Mouse (Mus musculus) hindbrain, embryonic 11.5 days (tissue): ENCODE results near the gene Atp6v1e2. TPM values are rescaled to one million over a fixed set of nuclear protein-coding genes. Genes with fewer than 3 reads are reported as not detected.

ENCODE experiments used
- ATAC-seq: fragments of 200-750 bp; cut with Nextera tagmentation; 2 replicates; pipeline ENCODE4 v1.8.0; 2017; ENCODE audit warnings: mild to moderate bottlenecking, moderate TSS enrichment, moderate library complexity; ENCODE audit not compliant: low FRiP score
- DNase-seq: peaks from one replicate; pipeline ENCODE4 v3.0.0-alpha.2; 2015; ENCODE audit warnings: low spot score
- H3K27ac ChIP-seq: fragments of 300-500 bp; sonication (generic); 2 replicates; pipeline ENCODE4 v1.5.1; 2014; ENCODE audit warnings: mild to moderate bottlenecking, low read depth, low read length
- H3K27me3 ChIP-seq: fragments of 300-500 bp; sonication (generic); 2 replicates; pipeline ENCODE4 v1.6.1; 2014; ENCODE audit warnings: mild to moderate bottlenecking, low read length, moderate library complexity, mixed read lengths; ENCODE audit not compliant: control insufficient read depth, insufficient read depth
- H3K36me3 ChIP-seq: fragments of 300-500 bp; sonication (generic); 2 replicates; pipeline ENCODE4 v1.6.1; 2014; ENCODE audit warnings: mild to moderate bottlenecking, low read length, moderate library complexity, mixed read lengths; ENCODE audit not compliant: control insufficient read depth, insufficient read depth
- H3K4me1 ChIP-seq: fragments of 300-500 bp; sonication (generic); replicated peaks from 2 replicates; pipeline ENCODE4 v1.6.1; 2014; ENCODE audit warnings: low read length, mixed read lengths; ENCODE audit not compliant: control insufficient read depth, insufficient read depth
- H3K4me2 ChIP-seq: fragments of 300-500 bp; sonication (generic); replicated peaks from 2 replicates; pipeline ENCODE4 v1.6.1; 2014; ENCODE audit warnings: mild to moderate bottlenecking, low read depth, low read length
- H3K4me3 ChIP-seq: fragments of 300-500 bp; sonication (generic); 2 replicates; pipeline ENCODE4 v1.5.1; 2014; ENCODE audit warnings: low read depth, low read length
- H3K9ac ChIP-seq: fragments of 300-500 bp; sonication (generic); 2 replicates; pipeline ENCODE4 v1.6.1; 2014; ENCODE audit warnings: low read depth, low read length
- H3K9me3 ChIP-seq: fragments of 300-500 bp; sonication (generic); 2 replicates; pipeline ENCODE4 v1.6.1; 2016; ENCODE audit warnings: low read length; ENCODE audit not compliant: control insufficient read depth
- WGBS: fragments of 180-500 bp; shearing (Covaris S2); extraction: QIAGEN DNeasy Blood & Tissue Kit; methylation state at CpG from one replicate; pipeline ENCODE4 v1.1.7; 2014; 5-methylcytosine and 5-hydroxymethylcytosine counted together
- polyA plus RNA-seq: library from polyadenylated mRNA; unstranded; fragments of >200 nt; fragmentation: Nextera tagmentation; extraction: Ambion mirVana; gene quantifications from 2 replicates; pipeline ENCODE4 v1.2.1, GENCODE M21; 2014

The Atp6v1e2 gene
- polyA plus RNA-seq, 1 experiment from 2014 or later = not detected

- Histone ChIP-seq H3K9ac (peak overlapping the region; percentile 72), H3K27ac (peak overlapping the region; percentile 85), H3K36me3 (no peaks in the 10 kb centered on the region), H3K4me3 (peak overlapping the region; percentile 66), H3K4me1 (peaks cover 4% of the 10 kb centered on the region), H3K27me3 (no peaks in the 10 kb centered on the region), H3K9me3 (no peaks in the 10 kb centered on the region), H3K4me2 (peak overlapping the region; percentile 73)
- DNase-seq (peak; percentile 89), ATAC-seq (peak; percentile 67)
- under 1% methylated on average over 24 of the region's 24 CpGs for WGBS
Measured at GRCm38 (mm10) chr17:86962297-86962893, 14.7 kb upstream of the Atp6v1e2 start.

DNA sequence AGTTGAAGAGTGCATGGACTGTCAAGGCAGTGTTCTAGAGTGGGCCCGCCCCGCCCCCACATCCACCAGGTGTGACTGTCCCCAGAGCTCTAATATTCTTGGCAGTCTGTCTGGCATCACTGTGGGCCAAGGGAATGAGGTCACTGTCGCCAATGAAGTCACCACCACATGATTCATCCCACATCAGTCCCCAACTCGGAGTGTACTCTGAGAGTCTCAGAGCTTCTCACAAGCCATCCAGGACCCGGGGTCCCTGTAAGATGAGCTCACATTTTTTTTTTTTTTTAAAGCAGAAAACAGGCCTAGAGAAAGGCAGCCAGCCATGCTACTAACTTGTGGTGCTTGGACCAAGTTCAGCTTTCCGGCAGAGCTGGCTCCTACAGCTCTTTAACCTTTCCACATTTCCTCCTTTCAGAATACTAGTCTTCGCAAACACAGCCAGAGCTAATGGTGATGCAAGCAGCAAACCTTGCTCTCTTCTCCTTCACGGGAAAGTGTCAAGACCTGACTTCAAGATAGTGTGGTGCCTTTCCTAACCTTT lies 13.7 kb upstream of the Atp6v1e2 start:
- H3K4me1 ChIP-seq = peaks cover 4% of the 10 kb centered on the region
- DNase-seq (no peak), ATAC-seq (no peak)
- H3K9me3 ChIP-seq = no peaks in the 10 kb centered on the region
- no peak overlapping the region for H3K27ac ChIP-seq
- no peaks in the 10 kb centered on the region for H3K27me3 ChIP-seq
- H3K4me2 ChIP-seq = no peak overlapping the region
- no peaks in the 10 kb centered on the region for H3K36me3 ChIP-seq
- WGBS = 65% methylated on average over 8 of the region's 8 CpGs
- no peak overlapping the region for H3K4me3 ChIP-seq
- no peak overlapping the region for H3K9ac ChIP-seq

DNA sequence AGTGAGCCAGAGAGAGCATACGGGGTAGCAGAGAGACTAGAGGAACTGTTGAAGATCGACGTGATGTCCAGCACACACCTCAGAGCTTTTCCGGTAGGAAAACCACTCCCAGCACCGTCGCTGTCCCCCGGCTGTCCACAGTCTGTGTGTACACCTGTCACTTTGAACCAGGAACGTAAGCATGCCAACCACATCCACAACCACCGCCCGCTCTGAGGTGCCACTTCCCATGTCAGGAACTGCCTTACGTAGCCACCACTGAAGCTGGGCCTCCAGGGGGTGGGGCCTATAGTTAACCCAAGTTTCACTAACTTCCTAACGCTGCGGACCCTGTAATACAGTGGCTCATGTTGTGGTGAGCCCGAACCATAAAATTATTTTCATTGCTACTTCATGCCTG lies 10.3 kb upstream of the Atp6v1e2 start:
- Histone ChIP-seq H3K27ac (no peak overlapping the region), H3K4me1 (no peaks in the 10 kb centered on the region), H3K4me3 (no peak overlapping the region), H3K27me3 (no peaks in the 10 kb centered on the region), H3K4me2 (no peak overlapping the region), H3K36me3 (no peaks in the 10 kb centered on the region), H3K9me3 (no peaks in the 10 kb centered on the region), H3K9ac (no peak overlapping the region)
- no peak for ATAC-seq
- WGBS = 90% methylated on average over 14 of the region's 14 CpGs
- DNase-seq = no peak

DNA sequence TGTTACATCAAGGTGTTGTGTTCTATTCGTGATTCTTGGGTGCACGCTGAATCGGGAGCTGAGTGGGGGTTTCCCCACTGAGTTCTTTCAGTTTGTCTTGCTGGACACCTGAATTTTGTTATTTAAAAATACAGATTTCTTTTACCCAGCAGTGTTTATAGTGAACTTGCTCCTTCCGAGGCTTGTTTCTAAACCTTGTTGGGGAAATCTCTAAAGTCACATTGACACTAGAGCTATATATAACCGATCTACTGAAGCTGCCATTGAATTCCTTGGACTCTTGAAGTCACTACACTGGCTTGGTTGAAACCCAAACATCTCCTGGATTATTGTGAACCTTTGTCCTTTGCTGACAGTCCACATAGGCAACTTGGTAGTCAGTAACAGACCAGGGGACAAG lies 9.5 kb upstream of the Atp6v1e2 start:
- ATAC-seq = no peak
- WGBS = 92% methylated on average over 5 of the region's 5 CpGs

GRCm38 (mm10) chr17:86948801-86949200 lies 1.1 kb upstream of the Atp6v1e2 start:
- H3K9me3 ChIP-seq = no peaks in the 10 kb centered on the region
- ATAC-seq (no peak), DNase-seq (no peak)
- WGBS = 82% methylated on average over 6 of the region's 6 CpGs
- H3K9ac ChIP-seq = no peak overlapping the region
- H3K27ac ChIP-seq = no peak overlapping the region
- H3K27me3 ChIP-seq = no peaks in the 10 kb centered on the region
- H3K4me1 ChIP-seq = no peaks in the 10 kb centered on the region
- no peaks in the 10 kb centered on the region for H3K36me3 ChIP-seq
- H3K4me2 ChIP-seq = no peak overlapping the region
- H3K4me3 ChIP-seq = no peak overlapping the region

More for the DNA sequence above, 9.5 kb upstream of the Atp6v1e2 start:
- H3K27me3 ChIP-seq = no peaks in the 10 kb centered on the region
- H3K4me2 ChIP-seq = no peak overlapping the region
- H3K4me3 ChIP-seq = no peak overlapping the region
- H3K9me3 ChIP-seq = no peaks in the 10 kb centered on the region
- H3K36me3 ChIP-seq = no peaks in the 10 kb centered on the region
- no peaks in the 10 kb centered on the region for H3K4me1 ChIP-seq
- no peak overlapping the region for H3K9ac ChIP-seq
- no peak for DNase-seq
- no peak overlapping the region for H3K27ac ChIP-seq

DNA sequence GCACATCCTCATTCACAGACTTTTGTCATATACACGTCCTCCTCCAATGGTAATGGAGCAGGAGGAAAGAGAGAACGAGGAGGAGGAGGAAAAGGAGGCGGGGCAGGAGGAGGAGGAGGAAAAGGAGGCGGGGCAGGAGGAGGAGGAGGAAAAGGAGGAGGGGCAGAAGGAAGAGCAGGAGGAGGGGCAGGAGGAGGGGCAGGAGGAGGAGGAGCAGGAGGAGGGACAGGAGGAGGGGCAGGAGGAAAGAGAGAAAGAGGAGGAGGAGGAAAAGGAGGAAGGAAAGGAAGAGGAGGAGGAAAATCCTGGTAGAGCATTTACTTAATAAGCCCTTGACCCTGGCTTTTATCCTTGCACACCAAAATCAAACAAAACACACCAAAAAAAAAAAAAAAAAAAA lies 1.6 kb downstream of the Atp6v1e2 start:
- no peaks in the 10 kb centered on the region for H3K9me3 ChIP-seq
- no peak overlapping the region for H3K27ac ChIP-seq
- no peaks in the 10 kb centered on the region for H3K27me3 ChIP-seq
- H3K4me2 ChIP-seq = no peak overlapping the region
- no peaks in the 10 kb centered on the region for H3K4me1 ChIP-seq
- H3K9ac ChIP-seq = no peak overlapping the region
- H3K4me3 ChIP-seq = no peak overlapping the region
- WGBS = 52% methylated on average over 4 of the region's 4 CpGs
- ATAC-seq = no peak
- DNase-seq = no peak
- H3K36me3 ChIP-seq = no peaks in the 10 kb centered on the region

- no peak overlapping the region for H3K4me2 ChIP-seq
- H3K9ac ChIP-seq = no peak overlapping the region
- H3K4me3 ChIP-seq = no peak overlapping the region
- 84% methylated on average over 6 of the region's 6 CpGs for WGBS
- H3K4me1 ChIP-seq = no peaks in the 10 kb centered on the region
- no peak for ATAC-seq
- H3K27ac ChIP-seq = no peak overlapping the region
- no peak for DNase-seq
- no peaks in the 10 kb centered on the region for H3K36me3 ChIP-seq
- H3K9me3 ChIP-seq = no peaks in the 10 kb centered on the region
- no peaks in the 10 kb centered on the region for H3K27me3 ChIP-seq
Measured at GRCm38 (mm10) chr17:86943158-86943557, 4.5 kb downstream of the Atp6v1e2 start.

- H3K4me2 ChIP-seq = no peak overlapping the region
- H3K9me3 ChIP-seq = no peaks in the 10 kb centered on the region
- DNase-seq (no peak), ATAC-seq (no peak)
- H3K4me3 ChIP-seq = no peak overlapping the region
- 66% methylated on average over 6 of the region's 6 CpGs for WGBS
- no peak overlapping the region for H3K9ac ChIP-seq
- H3K36me3 ChIP-seq = no peaks in the 10 kb centered on the region
- H3K27me3 ChIP-seq = no peaks in the 10 kb centered on the region
- H3K4me1 ChIP-seq = no peaks in the 10 kb centered on the region
- H3K27ac ChIP-seq = no peak overlapping the region
Measured at GRCm38 (mm10) chr17:86942112-86942511, 5.6 kb downstream of the Atp6v1e2 start.

- Histone ChIP-seq H3K27ac (no peak overlapping the region), H3K4me1 (no peaks in the 10 kb centered on the region), H3K36me3 (no peaks in the 10 kb centered on the region), H3K4me3 (no peak overlapping the region), H3K9ac (no peak overlapping the region), H3K9me3 (no peaks in the 10 kb centered on the region), H3K4me2 (no peak overlapping the region), H3K27me3 (no peaks in the 10 kb centered on the region)
- ATAC-seq (no peak), DNase-seq (no peak)
- WGBS = 52% methylated on average over 7 of the region's 7 CpGs
Measured at GRCm38 (mm10) chr17:86938683-86939082, 9.0 kb downstream of the Atp6v1e2 start.
